Mouse (Mus musculus) testis, adult 2 months (tissue): ENCODE measurements around the gene Mtcl1.

Experiments
- CTCF ChIP-seq: fragments of 200-500 bp; IDR thresholded peaks from 2 replicates; pipeline ENCODE4 v1.5.1; 2012; ENCODE audit warnings: low read depth, mild to moderate bottlenecking, inconsistent platforms, low read length, moderate library complexity; ENCODE audit not compliant: control insufficient read depth, insufficient read depth, insufficient replicate concordance
- POLR2A ChIP-seq: fragments of 200-500 bp; IDR thresholded peaks from 2 replicates; pipeline ENCODE4 v1.6.1; 2012; ENCODE audit warnings: low read depth, mild to moderate bottlenecking, inconsistent platforms, low read length, moderate library complexity; ENCODE audit not compliant: control insufficient read depth

GRCm38 (mm10) chr17:66414331-66414730, 35.2 kb downstream of the Mtcl1 start:
- no peak for TF ChIP-seq CTCF
- no peak for TF ChIP-seq POLR2A
